Mouse (Mus musculus): Measurements from ENCODE around the gene Eif3l.
"Not testable (repeated sequence)": the region's sequence is repeated elsewhere in the genome, so short reads cannot be mapped to it uniquely, and the experiment has no call there.

Gene Eif3l

GRCm38 (mm10) chr15:79074913-79075532 is at the start of gene Eif3l:
Gene Eif3l, plus strand, starts transcription at chr15:79075179.
- DNase-seq = peak; percentile 91

- DNase-seq = no peak
Observed at GRCm38 (mm10) chr15:79025687-79026308, 49.2 kb upstream of the Eif3l start.

GRCm38 (mm10) chr15:79026511-79027290 is 48.3 kb upstream of the Eif3l start:
- DNase-seq = no peak

GRCm38 (mm10) chr15:79027291-79028205 is 47.4 kb upstream of the Eif3l start:
- DNase-seq = peak; percentile 49

- peak; percentile 96 for DNase-seq
Observed at GRCm38 (mm10) chr15:79028237-79028738, 46.7 kb upstream of the Eif3l start, which contains the start of gene H1f0. Gene H1f0, plus strand, starts transcription at chr15:79028450.

- no peak for DNase-seq
Observed at GRCm38 (mm10) chr15:79028823-79029484, 46.0 kb upstream of the Eif3l start.

GRCm38 (mm10) chr15:79029519-79030241 is 45.3 kb upstream of the Eif3l start:
- no peak for DNase-seq

GRCm38 (mm10) chr15:79030551-79031435 is 44.2 kb upstream of the Eif3l start:
- DNase-seq = peak; percentile 87

- DNase-seq = not testable (repeated sequence)
Observed at GRCm38 (mm10) chr15:79031908-79032307, 43.1 kb upstream of the Eif3l start.

GRCm38 (mm10) chr15:79037913-79038328 is 37.1 kb upstream of the Eif3l start:
- DNase-seq = peak; percentile 85

- DNase-seq = no peak
Observed at GRCm38 (mm10) chr15:79038331-79038730, 36.6 kb upstream of the Eif3l start.

- DNase-seq = peak; percentile 90
Observed at GRCm38 (mm10) chr15:79038853-79039252, 36.1 kb upstream of the Eif3l start.

GRCm38 (mm10) chr15:79040501-79041416 is 34.2 kb upstream of the Eif3l start:
- no peak for DNase-seq

- no peak for DNase-seq
Observed at GRCm38 (mm10) chr15:79041585-79041984, 33.4 kb upstream of the Eif3l start, which contains the start of gene Galr3. Gene Galr3, plus strand, starts transcription at chr15:79041885.

GRCm38 (mm10) chr15:79042721-79043491 is 32.1 kb upstream of the Eif3l start:
- DNase-seq = no peak

- no peak for DNase-seq
Observed at GRCm38 (mm10) chr15:79044837-79045236, 30.1 kb upstream of the Eif3l start.

GRCm38 (mm10) chr15:79048186-79048585 is 26.8 kb upstream of the Eif3l start:
- no peak for DNase-seq

All from lung, postnatal 14 days (tissue).